Mouse (Mus musculus) gastrocnemius, postnatal 25 days (tissue): Measurements from ENCODE around the gene Cachd1. TPM values are rescaled to one million over a fixed set of nuclear protein-coding genes. Genes with fewer than 3 reads are reported as not detected.

Experiments
- DNase-seq: peaks from one replicate; pipeline ENCODE4 v3.0.0; 2022
- total RNA-seq, 2 experiments: library from RNA; stranded (reverse); gene quantifications; 1 replicate in 1 of 2; 2 replicates in 1 of 2; pipeline ENCODE4 v1.2.3; 2021

Cachd1 gene
- total RNA-seq, 2 experiments from 2014 or later = 2.9 to 4.2 TPM

DNA sequence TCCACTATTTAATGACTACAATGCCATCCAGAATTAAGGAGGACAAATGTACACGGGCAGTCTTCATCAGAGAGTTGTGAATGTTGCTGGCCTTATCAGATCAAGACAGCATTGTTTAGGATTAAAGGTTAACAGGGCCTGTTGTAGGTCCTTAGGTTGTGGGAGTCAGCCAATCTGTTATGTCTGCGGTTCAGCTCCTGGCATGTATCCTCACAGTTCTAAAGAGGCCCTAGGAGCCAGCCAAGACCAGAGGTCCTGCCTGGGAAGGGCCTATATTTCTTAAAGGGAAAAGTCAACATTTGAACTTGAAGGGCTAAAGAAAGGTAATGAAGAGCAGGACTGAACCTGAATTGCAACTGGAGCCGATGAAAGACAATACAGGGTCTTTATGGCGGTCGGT, 13.7 kb downstream of the Cachd1 start:
- no peak for DNase-seq

DNA sequence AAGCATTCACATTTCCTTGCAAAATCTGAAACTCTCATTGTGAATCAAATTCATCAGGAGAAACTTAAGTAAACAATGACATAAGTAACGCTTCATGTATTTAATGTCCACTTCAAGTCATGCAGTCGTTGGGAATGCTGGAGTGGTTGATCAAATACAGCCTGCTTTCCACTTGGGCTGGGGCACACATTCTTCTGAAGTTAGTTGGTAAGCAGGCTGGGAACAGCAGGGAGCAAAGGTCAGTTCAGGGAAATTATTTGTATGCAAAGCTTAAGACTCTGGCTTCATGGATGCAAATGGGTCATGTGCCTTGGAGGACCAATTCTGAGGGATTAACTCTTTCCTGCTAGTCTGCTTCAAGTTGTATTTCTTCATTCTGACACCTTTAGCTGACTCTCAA, 16.7 kb downstream of the Cachd1 start:
- no peak for DNase-seq

DNA sequence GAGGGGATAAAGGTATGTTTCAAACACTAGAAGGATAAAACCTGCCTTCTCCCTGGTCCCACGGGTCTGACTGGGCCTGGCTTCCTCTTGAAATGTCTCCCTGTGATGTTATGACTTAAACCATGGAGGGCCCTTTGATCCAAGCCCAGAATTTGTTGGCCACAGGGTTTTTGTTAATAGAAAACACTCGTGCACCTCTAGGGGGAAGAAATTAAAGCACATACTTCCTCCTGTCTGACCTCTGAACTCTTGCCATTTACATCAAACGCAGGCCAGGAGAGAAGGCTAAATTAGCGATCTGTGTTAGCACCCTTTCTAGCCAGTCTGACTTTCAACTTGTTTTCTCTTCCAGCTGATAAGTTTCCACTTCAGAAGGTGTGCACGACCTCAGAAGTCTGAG, 19.0 kb downstream of the Cachd1 start:
- no peak for DNase-seq

DNA sequence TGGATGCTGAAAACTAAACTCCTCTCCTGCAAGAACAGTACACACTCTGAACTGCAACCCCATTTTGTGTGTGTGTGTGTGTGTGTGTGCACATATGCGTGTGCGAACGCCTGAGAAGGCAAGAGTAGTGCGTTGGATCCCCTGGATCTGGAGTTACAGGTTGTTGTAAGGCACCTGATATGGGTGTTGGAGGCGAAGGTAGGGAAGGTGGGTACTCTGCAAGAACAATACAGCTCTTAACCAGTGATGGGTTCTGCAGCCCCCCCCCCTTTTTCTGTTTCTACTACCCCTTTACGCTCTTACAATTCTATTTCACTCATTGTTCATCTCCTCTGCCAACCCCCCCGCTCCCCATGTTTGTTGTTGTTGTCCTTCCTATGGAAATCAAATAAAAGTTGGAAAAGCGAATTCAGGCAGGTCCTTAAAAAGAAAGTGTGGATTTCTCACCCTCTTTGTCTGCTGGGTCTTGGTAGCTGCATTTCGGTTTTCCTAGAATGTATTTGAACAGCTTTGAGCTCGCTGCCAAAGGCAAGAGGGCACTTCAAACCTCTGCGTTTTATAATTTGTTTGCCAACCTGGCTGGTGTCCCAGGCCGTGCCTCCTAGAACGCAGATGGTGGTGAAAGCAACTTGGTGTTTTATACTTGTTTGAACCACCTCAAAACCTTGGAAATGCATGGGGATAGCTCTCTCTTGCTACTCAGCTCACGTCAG, 24.4 kb downstream of the Cachd1 start:
- DNase-seq = no peak

DNA sequence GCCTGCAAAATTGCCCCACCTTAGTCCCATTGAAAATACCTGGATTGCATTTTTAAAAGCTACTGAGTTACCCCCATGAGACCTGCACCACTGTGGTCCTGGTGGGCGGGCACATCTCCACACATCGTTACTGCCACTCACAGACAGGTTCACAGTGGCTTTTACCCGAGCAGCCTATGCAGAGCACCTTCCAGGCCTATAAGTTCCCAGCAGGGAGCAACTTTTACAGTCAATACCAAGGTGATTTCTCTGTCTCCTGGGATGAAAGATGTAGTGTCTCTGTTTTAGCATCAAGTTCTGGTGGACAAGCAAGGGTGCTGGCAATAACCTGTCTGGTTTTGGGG, 24.9 kb downstream of the Cachd1 start:
- DNase-seq = no peak

DNA sequence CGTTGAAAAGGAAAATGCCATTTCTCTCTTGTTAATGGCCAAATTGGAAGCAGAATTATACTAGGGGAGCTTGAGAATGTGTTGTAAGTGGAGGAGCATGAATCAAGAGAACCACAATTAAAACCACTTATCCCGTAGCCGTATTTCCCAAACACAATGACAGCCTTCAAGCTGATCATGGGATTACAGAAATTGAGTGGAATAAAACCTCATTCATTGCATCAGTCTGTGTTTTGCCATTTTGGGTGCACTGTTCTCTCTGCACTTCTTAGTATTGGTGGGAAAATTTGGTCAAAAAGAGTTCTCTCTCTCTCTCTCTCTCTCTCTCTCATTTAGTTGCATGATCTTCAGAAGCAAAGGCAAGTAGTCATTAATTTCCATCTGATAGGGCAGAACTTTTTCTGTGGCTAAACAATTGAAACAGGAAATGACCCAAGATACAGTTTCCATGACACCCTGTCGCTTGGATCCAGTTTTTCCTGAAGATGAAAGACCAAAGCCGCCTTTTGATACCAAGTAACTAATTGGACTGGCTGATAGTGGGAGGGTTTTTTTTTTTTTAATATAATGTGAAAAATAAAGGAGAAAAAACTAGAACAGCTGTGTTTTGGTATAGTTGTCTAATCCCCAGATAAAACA, 34.7 kb downstream of the Cachd1 start:
- DNase-seq = no peak

DNA sequence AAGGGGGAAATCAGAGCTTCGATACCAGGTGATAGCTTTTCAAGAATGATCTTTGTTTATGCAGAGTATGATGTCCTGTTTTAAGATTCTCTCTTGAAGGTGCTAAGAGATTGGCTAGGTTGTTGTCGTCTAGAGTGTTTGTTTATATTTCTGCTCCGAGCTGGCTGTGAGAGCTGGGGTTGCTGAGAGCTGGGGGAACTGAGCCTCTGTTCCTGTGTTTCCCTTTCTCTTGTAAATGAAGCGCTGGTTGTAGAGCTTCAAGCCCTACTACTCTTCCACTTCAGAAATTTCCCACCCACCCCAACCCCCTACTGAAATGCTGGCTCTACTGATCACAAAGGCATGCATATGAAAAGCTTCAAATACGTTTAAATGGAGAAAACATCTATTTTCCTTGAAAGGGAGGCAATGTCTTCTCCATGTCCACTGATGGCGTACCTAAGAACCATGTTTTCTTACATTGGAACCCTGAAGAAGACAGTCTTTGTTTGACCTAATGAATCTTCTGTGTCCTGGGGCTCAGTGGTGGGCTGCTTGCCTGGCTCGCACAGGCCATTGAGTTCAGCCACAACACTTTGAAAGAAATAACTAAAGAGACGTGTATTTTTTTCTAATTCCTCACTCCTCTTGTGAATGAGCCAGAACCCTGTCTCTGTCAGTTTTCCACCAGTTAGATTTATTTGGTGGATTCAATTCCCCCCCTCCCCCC, 35.5 kb downstream of the Cachd1 start:
- no peak for DNase-seq

DNA sequence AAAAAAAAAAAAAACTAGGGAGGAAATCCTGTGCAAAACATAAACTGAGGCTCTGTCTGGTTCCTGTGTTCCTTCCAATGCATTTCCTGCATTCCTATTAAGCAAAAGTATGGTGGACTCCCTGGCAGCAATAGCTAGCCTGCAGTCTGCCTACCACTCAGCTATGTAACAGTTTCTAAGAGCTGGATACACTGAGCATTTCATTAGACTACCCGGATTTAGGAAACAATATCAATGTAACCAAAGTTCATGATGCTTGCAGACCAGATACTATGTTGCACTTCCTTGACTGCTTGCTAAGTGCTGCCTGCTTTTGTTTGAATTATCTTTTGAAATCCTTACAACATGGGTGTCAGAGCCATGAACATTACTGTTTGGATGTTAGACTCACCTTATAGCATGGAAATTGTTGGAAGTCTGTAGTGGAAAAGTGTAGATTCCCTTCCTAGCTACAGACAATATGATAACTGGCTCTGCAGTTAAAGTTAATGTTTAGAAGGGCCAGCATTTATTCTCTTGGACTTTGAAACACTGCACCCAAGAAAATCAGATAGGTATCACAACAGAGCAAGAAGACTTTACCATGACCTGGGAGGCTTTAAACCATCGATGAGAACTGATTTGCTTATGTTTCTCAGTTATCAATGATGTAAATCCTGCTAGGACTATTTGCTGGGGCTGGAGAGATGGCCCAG, 37.4 kb downstream of the Cachd1 start:
- DNase-seq = no peak

DNA sequence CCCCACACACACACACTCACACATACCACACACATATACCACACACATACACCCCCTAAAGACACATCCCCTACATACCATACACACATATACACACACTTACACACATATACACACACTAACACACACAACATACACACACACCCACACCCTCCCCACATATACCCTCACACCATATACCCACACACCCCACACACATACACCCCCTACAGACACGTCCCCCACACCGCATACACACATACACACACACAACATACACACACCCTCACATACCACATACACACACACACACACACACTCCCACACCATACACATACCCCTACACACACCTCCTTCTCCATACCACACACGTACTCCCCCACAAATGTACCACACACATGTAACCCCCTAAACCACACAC, 42.8 kb downstream of the Cachd1 start:
- no peak for DNase-seq

DNA sequence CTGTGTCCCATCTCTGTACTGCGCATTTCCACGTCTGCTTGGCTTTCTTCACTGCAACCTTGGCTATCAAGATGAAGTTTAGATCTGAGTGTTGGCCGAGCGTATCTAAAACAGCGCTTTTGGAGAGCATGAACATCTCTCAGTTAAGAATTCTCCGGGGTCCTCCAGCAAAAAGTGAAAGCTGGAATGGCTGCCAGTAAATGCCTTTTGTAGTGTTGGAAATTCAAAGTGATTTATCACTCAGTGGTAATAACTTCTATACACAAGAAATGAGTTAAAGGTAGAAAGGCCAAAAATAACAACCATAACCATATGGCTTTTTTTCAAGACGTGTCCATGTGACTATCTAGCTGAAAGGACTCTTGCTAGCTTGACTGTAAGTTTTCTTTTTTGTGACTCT, 46.1 kb downstream of the Cachd1 start:
- DNase-seq = no peak

DNA sequence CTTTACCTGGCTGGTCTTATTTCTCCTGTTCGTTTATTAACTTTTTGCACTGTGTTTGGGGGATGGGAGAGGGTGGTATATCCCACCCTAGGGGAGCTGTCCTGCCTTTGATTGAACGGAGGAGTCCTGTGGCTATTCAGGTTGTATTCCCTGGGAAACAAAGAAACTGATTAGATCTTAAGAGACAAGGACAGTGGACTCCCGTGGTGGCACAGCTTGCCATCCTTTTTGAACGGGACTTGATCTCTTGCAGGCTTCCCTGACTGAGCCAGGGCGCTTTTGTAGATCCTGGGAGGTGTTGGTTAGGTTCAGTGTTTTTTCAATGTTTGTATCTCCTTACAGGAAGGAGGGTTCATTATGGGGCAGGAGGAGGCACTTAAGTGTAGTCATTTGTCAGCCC, 50.9 kb downstream of the Cachd1 start:
- DNase-seq = no peak

DNA sequence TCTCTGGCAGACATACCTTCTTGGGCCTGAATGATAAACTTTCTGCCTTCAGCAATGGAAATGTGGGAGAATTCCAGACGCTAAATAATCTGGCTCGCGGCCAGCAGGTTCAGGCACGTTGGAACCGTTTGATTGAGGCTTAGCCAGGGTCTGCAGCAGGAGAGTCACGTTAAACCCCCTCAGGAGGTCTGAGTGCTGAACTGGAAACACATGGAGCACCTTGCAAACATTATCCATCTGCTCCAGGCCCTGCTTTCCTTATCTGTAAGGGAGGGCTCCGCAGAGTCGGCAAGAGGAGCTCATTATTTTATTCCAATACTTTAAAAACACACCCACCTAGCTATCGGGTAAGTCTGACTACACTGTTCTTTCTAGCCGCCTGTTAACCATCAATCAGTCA, 52.3 kb downstream of the Cachd1 start:
- no peak for DNase-seq

DNA sequence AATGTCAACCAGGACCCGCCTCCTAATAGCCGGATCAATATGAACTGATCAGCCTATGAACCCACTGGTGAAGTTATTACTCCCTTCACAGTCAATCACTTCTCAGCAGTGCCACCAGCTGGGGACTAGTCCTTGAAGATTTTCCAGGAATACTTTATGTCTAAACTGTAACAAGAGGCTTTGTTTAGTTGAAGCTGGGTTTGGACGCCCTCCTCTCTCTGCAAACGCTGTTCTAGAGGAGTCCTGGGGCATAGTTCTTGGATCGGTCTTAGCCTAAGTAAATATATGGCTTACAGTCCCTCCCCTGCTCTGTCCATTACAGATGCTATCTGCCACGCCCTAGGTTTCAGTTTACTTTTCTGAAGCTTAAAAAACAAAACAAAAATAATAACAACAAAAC, 60.7 kb downstream of the Cachd1 start:
- no peak for DNase-seq

DNA sequence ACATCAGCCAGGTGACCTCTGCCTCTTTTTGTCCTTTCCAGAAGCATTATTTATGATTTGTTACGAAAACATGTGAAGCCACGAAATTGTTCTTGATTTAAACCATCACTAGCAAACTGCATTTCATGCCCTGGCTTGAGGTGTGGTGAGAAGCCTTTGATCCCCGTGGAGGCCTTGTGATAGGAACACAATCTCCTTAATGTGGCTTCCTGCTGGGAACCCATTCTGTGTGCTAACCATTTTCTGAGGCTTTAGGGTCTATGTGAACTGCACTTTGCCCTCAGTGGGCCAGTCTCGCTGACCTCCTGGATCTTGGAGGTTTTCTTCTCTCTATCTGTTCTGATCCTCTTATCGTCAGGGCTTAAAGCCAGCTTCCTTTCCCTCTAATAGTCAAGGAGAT, 66.2 kb downstream of the Cachd1 start:
- no peak for DNase-seq

DNA sequence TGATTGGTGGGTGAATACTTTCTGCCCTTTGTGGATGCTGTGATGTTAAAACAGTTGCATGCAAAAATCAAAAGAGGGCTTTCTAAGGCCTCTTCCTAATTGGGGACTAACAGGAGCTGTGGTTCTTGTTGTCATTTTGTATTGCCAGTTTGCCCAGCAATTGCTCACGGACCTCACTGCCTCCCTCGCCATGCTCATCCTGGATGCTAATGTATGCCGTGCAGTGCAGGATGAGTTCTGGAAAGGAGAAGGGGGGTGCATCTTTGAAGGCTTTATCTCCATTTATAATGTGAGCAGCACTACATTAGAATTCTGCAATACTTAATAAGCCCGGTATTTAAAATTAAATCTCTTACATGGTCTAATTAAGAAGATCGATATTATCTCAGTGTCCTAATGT, 66.6 kb downstream of the Cachd1 start:
- DNase-seq = no peak

DNA sequence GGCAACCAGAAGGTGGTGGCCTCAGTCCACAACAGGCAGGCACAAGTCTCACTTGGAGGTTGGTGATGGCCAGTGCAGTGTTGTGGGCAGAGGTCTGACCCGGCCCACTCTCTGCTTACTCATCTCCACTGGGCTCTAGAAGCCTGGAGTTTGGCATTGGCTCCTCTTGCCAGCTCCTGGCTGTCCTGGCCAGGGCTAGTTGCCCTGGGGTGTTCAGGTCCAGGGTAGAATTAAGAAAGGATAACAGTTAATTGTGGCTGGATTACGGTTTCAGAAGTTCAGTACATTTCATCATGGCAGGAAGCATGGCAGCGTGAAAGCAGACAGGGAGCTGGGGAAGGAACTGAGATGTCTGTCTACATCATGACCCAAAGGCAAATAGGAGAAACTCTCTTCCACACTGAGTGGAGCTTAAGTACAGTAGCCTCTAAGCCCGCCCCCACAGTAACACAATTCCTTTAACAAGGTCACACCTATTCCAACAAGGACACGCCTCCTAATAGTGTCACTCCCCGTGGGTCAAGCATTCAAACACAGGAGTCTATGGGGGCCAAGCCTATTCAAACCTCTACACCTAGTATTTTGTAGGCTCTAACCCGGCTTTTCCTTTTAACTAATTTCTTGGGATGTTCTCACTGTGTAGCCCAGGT, 74.5 kb downstream of the Cachd1 start:
- DNase-seq = no peak

DNA sequence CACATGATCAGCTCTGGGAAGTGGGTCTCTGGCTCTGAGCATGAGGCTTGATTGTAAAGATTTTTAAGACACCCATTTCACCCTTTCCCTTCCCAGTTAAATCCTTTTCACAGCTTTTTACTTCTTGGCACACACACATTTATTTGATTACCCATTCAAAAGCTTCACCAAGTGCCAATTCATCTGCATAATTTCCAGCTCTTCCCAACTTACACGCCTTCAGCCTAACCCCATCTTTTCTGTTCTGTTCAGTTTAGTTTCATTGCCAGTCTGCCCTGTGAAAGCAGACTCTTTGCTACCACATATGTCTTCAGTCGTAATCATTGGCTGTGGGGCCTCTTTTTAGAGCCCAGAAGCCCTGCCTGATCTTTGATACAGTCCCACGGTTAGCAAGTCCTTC, 76.0 kb downstream of the Cachd1 start:
- no peak for DNase-seq

DNA sequence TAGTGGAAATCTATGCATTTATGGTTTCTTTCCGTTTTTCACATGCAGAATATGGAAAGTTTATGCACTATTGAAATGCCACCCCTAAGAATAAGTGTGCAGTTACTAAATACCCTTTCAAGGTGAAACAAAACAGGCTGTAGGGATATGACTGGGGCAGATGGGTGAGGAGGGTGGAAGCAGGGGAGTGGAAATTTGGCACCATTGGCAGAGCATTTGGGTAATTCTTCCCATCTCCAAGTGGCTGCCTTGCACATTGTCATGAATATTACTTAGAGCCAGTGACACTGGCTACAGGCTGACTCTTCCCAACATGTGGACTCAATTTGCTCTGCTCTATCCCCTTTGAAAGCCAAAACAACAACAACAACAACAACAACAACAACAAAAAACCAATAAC, 77.0 kb downstream of the Cachd1 start:
- no peak for DNase-seq

DNA sequence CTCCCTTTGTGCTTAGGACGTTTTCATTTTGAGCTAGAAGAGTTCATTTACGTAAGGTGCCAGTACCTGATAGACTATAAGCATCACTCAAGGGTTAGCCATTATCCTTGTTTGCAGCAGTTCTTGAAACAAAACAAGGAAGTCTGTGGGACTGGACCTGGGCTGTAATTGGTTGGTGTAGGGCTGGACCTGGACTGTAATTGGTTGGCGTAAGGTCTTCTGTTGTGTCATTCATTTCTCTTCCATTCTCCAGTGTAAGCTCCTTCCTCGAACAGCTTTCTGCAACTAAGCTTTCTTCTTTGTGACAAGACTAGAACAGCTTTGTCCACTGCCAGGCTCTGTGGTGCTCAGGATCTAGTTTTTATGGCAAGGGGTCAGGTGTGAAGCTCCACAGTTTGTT, 78.9 kb downstream of the Cachd1 start:
- DNase-seq = no peak

DNA sequence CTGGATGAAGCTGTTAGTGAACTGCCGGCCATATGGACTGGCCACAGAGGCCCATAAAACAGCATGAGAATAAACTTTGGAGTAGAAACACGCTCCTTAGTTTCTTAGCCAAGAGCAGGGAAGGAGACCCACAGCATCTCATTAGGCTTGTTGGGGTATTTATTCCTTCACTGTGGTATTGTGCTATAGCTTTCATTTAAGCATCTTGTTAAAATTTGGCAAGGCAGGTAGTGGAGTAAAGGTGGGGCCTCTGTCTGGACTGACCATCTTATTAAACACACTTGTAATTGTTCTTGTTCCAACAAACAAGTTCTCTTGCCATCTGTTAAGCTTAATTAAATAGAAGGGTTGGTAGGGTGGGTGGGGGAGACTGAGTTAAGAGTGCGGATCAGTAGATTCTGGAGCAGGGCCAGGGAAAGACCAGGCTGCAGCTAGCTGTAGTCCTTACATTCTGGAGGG, 81.0 kb downstream of the Cachd1 start:
- no peak for DNase-seq

DNA sequence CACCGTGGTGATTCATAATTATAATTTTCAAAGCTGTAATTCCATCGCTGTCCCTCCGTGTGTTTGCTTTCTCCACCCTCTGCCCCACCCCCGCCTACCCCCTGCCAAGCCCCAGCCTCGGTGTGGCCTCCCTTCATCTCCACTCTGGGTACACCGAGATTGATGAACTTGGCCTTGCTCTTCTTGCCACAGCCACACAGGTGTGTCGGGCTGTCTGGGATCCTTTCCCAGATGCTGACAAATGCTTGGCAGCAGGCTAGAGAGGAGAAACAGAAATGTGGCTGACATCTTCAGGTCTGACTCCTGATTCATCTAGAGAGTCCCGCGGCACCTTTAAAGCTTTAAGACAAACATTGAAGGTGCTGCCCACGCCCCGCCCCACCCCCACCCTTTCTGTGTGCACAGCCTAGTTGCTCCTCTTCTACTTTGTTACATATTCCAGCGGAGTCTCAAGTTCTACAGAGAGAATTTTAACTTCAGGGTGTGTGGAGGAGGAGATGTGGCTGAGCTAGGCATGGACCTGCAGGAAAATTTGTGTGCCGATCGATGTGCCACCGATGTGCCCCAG, 87.5 kb downstream of the Cachd1 start:
- no peak for DNase-seq

DNA sequence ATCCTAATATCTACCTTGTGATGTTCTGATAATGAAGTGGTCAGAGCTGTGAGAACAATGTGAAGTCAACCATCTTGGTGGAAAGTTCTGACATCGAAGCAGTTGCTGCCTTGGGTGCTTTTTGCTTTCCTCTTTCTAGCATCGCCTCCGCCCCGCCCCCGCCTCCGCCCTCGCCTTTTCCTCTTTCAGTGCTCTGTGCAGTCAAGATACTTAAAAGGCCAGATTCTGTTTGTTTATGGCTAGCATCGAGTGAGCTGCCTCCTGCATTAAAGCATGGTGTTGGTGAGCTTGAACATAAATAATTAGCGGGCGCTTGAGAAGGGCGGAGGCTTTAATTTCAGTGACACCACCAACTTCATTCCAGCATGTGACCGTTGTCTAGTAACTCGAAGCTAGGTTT, 88.9 kb downstream of the Cachd1 start:
- DNase-seq = no peak
